Mouse (Mus musculus): ENCODE data around the gene Tnfrsf18. TPM values are rescaled to one million over a fixed set of nuclear protein-coding genes. Genes with fewer than 3 reads are reported as not detected.

Gene Tnfrsf18
- polyA plus RNA-seq, 2 experiments: 1.9 to 4.7 TPM

GRCm38 (mm10) chr4:156013637-156014036 lies 12.3 kb upstream of the Tnfrsf18 start, which contains the start of gene Tnfrsf4:
Gene Tnfrsf4 (plus strand): TSS chr4:156013843.
- no peak within 1 kb of the TSS for H3K27ac ChIP-seq (replicated peaks; ENCODE audit: low read depth, low read length)
- no peak within 1 kb of the TSS for H3K9ac ChIP-seq (ENCODE audit: low read depth, low read length, severe bottlenecking)
- TF ChIP-seq POLR2A (IDR thresholded peaks at IDR 0.05; ENCODE audit: borderline replicate concordance, extremely low read depth, insufficient read depth, insufficient read length): no peak
- no peaks in the 10 kb centered on the region for H3K4me1 ChIP-seq (ENCODE audit: control insufficient read depth, insufficient read depth, low read length)
- DNase-seq (ENCODE audit: low spot score): no peak
- no peaks in the 10 kb centered on the region for H3K9me3 ChIP-seq (ENCODE audit: control insufficient read depth, low read length)
- H3K4me2 ChIP-seq (replicated peaks; ENCODE audit: low read depth, low read length, severe bottlenecking): no peak within 1 kb of the TSS
- H3K4me3 ChIP-seq (replicated peaks; ENCODE audit: low read length): no peak within 1 kb of the TSS
- no peaks in the 10 kb centered on the region for H3K27me3 ChIP-seq (ENCODE audit: control insufficient read depth, insufficient read depth, low read length)
- no peak for ATAC-seq (ENCODE audit: low FRiP score, low read depth)
- 83% methylated on average over 8 of the region's 8 CpGs for WGBS
- H3K36me3 ChIP-seq (ENCODE audit: control insufficient read depth, insufficient read depth, low read length): peaks cover 59% of the 10 kb centered on the region

GRCm38 (mm10) chr4:156014436-156014835 lies 11.5 kb upstream of the Tnfrsf18 start:
- Histone ChIP-seq H3K27me3 (ENCODE audit: control insufficient read depth, insufficient read depth, low read length) (no peaks in the 10 kb centered on the region), H3K27ac (replicated peaks; ENCODE audit: low read depth, low read length) (no peak overlapping the region), H3K4me1 (ENCODE audit: control insufficient read depth, insufficient read depth, low read length) (no peaks in the 10 kb centered on the region), H3K4me3 (replicated peaks; ENCODE audit: low read length) (no peak overlapping the region), H3K4me2 (replicated peaks; ENCODE audit: low read depth, low read length, severe bottlenecking) (no peak overlapping the region), H3K9me3 (ENCODE audit: control insufficient read depth, low read length) (no peaks in the 10 kb centered on the region), H3K9ac (ENCODE audit: low read depth, low read length, severe bottlenecking) (no peak overlapping the region), H3K36me3 (ENCODE audit: control insufficient read depth, insufficient read depth, low read length) (peaks cover 51% of the 10 kb centered on the region)
- no peak for TF ChIP-seq POLR2A (IDR thresholded peaks at IDR 0.05; ENCODE audit: borderline replicate concordance, extremely low read depth, insufficient read depth, insufficient read length)
- WGBS: 75% methylated on average over 2 of the region's 2 CpGs
- ATAC-seq (ENCODE audit: low FRiP score, low read depth): no peak
- no peak for DNase-seq (ENCODE audit: low spot score)

GRCm38 (mm10) chr4:156019771-156020170 lies 6.2 kb upstream of the Tnfrsf18 start:
- Histone ChIP-seq H3K9me3 (ENCODE audit: control insufficient read depth, low read length) (no peaks in the 10 kb centered on the region), H3K4me2 (replicated peaks; ENCODE audit: low read depth, low read length, severe bottlenecking) (no peak overlapping the region), H3K27ac (replicated peaks; ENCODE audit: low read depth, low read length) (no peak overlapping the region), H3K4me1 (ENCODE audit: control insufficient read depth, insufficient read depth, low read length) (no peaks in the 10 kb centered on the region), H3K4me3 (replicated peaks; ENCODE audit: low read length) (no peak overlapping the region), H3K36me3 (ENCODE audit: control insufficient read depth, insufficient read depth, low read length) (peaks cover 10% of the 10 kb centered on the region; the same call in 1 of the 2 replicates), H3K9ac (ENCODE audit: low read depth, low read length, severe bottlenecking) (no peak overlapping the region), H3K27me3 (ENCODE audit: control insufficient read depth, insufficient read depth, low read length) (no peaks in the 10 kb centered on the region)
- DNase-seq (ENCODE audit: low spot score) (no peak), ATAC-seq (ENCODE audit: low FRiP score, low read depth) (no peak)
- no peak for TF ChIP-seq POLR2A (IDR thresholded peaks at IDR 0.05; ENCODE audit: borderline replicate concordance, extremely low read depth, insufficient read depth, insufficient read length)
- WGBS: 92% methylated on average over 12 of the region's 12 CpGs

GRCm38 (mm10) chr4:156021381-156021780 lies 4.6 kb upstream of the Tnfrsf18 start:
- 79% methylated on average over 3 of the region's 3 CpGs for WGBS
- TF ChIP-seq POLR2A (IDR thresholded peaks at IDR 0.05; ENCODE audit: borderline replicate concordance, extremely low read depth, insufficient read depth, insufficient read length): no peak
- Histone ChIP-seq H3K4me2 (replicated peaks; ENCODE audit: low read depth, low read length, severe bottlenecking) (no peak overlapping the region), H3K27me3 (ENCODE audit: control insufficient read depth, insufficient read depth, low read length) (no peaks in the 10 kb centered on the region), H3K9ac (ENCODE audit: low read depth, low read length, severe bottlenecking) (no peak overlapping the region), H3K27ac (replicated peaks; ENCODE audit: low read depth, low read length) (no peak overlapping the region), H3K4me3 (replicated peaks; ENCODE audit: low read length) (no peak overlapping the region), H3K4me1 (ENCODE audit: control insufficient read depth, insufficient read depth, low read length) (peaks cover 7% of the 10 kb centered on the region), H3K9me3 (ENCODE audit: control insufficient read depth, low read length) (no peaks in the 10 kb centered on the region), H3K36me3 (ENCODE audit: control insufficient read depth, insufficient read depth, low read length) (peaks cover 4% of the 10 kb centered on the region; the same call in 1 of the 2 replicates)
- ATAC-seq (ENCODE audit: low FRiP score, low read depth) (no peak), DNase-seq (ENCODE audit: low spot score) (no peak)

- Histone ChIP-seq H3K27me3 (ENCODE audit: control insufficient read depth, insufficient read depth, low read length) (no peaks in the 10 kb centered on the region), H3K27ac (replicated peaks; ENCODE audit: low read depth, low read length) (no peak overlapping the region), H3K4me2 (replicated peaks; ENCODE audit: low read depth, low read length, severe bottlenecking) (no peak overlapping the region), H3K4me3 (replicated peaks; ENCODE audit: low read length) (no peak overlapping the region), H3K4me1 (ENCODE audit: control insufficient read depth, insufficient read depth, low read length) (peaks cover 7% of the 10 kb centered on the region), H3K9me3 (ENCODE audit: control insufficient read depth, low read length) (no peaks in the 10 kb centered on the region), H3K9ac (ENCODE audit: low read depth, low read length, severe bottlenecking) (no peak overlapping the region), H3K36me3 (ENCODE audit: control insufficient read depth, insufficient read depth, low read length) (peaks cover 4% of the 10 kb centered on the region)
- DNase-seq (ENCODE audit: low spot score) (no peak), ATAC-seq (ENCODE audit: low FRiP score, low read depth) (no peak)
- 55% methylated on average over 9 of the region's 9 CpGs for WGBS
- TF ChIP-seq POLR2A (IDR thresholded peaks at IDR 0.05; ENCODE audit: borderline replicate concordance, extremely low read depth, insufficient read depth, insufficient read length): no peak
Observed at GRCm38 (mm10) chr4:156021942-156022419, 4.0 kb upstream of the Tnfrsf18 start.

GRCm38 (mm10) chr4:156023520-156023919 lies 2.4 kb upstream of the Tnfrsf18 start:
- H3K9ac ChIP-seq (ENCODE audit: low read depth, low read length, severe bottlenecking): no peak overlapping the region
- TF ChIP-seq POLR2A (IDR thresholded peaks at IDR 0.05; ENCODE audit: borderline replicate concordance, extremely low read depth, insufficient read depth, insufficient read length): no peak
- no peaks in the 10 kb centered on the region for H3K27me3 ChIP-seq (ENCODE audit: control insufficient read depth, insufficient read depth, low read length)
- ATAC-seq (ENCODE audit: low FRiP score, low read depth) (no peak), DNase-seq (ENCODE audit: low spot score) (no peak)
- no peak overlapping the region for H3K27ac ChIP-seq (replicated peaks; ENCODE audit: low read depth, low read length)
- 78% methylated on average over 9 of the region's 9 CpGs for WGBS
- no peak overlapping the region for H3K4me2 ChIP-seq (replicated peaks; ENCODE audit: low read depth, low read length, severe bottlenecking)
- H3K36me3 ChIP-seq (ENCODE audit: control insufficient read depth, insufficient read depth, low read length): peaks cover 13% of the 10 kb centered on the region
- no peak overlapping the region for H3K4me3 ChIP-seq (replicated peaks; ENCODE audit: low read length)
- H3K9me3 ChIP-seq (ENCODE audit: control insufficient read depth, low read length): no peaks in the 10 kb centered on the region
- H3K4me1 ChIP-seq (ENCODE audit: control insufficient read depth, insufficient read depth, low read length): peaks cover 7% of the 10 kb centered on the region

All from limb, embryonic 14.5 days (tissue).